Mouse (Mus musculus) heart, postnatal 0 days (tissue): Measurements from ENCODE around the gene Hivep2.

Experiments
- CTCF ChIP-seq: IDR thresholded peaks from 2 replicates; pipeline ENCODE4 v1.5.1; 2016; ENCODE audit warnings: antibody characterized with exemption, control low read depth, low read depth
- EP300 ChIP-seq: IDR thresholded peaks from 2 replicates; pipeline ENCODE4 v1.6.1; 2016; ENCODE audit warnings: antibody characterized with exemption, low read depth

GRCm38 (mm10) chr10:13968989-13969388, 3.1 kb downstream of the Hivep2 start:
- peak; percentile 62 for TF ChIP-seq CTCF
- TF ChIP-seq EP300 = no peak
